ENCODE assay signal across 9 mouse cellular contexts in the genomic region with DNA sequence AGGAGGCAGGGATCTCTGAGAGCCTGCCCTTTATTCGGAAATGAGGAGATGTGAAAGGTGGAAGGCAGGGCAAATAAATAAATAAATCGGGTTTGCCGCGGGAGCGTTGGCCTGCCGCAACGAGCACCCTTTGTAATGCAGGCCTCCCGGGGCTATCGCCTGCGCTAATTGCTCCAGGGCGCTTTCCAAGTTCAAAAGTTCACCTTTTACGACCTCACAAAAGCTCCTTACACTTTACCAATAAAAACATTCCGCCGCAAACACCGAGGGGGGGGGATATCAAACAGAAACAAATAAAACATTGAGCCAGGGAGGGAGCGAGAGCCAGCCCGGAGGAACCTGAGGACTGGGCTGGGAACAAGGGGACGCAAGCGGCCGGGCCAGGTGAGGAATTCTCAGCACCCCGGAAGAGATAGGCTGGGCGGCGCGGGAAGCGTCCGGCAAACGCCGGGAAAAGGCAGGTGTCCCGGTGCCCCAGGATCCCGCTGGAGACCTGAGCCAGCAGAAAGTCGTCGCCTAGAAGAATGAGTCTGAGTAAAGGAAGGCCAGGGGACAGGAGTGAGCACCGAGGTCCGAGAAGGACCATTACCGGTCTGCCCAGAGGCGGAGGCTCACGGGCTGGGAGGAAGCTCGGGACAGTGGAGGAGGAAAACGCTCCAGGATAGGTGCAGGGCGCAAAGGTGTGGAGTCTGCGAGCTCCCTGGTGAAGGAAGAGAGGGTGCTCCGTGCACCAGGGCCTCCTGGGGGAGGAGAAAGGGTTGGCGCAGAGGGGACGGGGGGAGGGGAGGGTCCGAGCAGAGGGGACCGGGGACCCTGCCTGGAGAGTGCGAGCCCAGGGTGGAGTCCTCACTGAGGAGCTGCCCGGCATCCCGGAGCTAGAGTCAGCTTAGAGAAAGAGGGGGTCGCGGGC. TPM values are rescaled to one million over a fixed set of nuclear protein-coding genes. Genes with fewer than 3 reads are reported as not detected.
A peak's percentile ranks its signal among the peaks of the same experiment; 100 is the strongest.
DNase-seq lines count a peak whose midpoint lies in the region; ATAC-seq lines count a peak whose summit lies in the region.
"Had no signal": no experiment of that assay in that cellular context is flagged by ENCODE, and none has a peak within 500 bp of the region (broad histone marks: within the 10 kb centered on the region; RNA-seq: fewer than 3 reads in every experiment).

No protein-coding gene starts in this region.

- under 1% methylated on average over 51 of the region's 51 CpGs for WGBS in embryonic facial prominence, embryonic 10.5 days
- WGBS in hindbrain, embryonic 13.5 days: under 1% methylated on average over 47 of the region's 51 CpGs
- under 1% methylated on average over 45 of the region's 51 CpGs for WGBS in limb, embryonic 15.5 days

- H3K9ac ChIP-seq in hindbrain, embryonic 13.5 days: peak overlapping the region; percentile 86
- peak overlapping the region; percentile 42 for H3K9ac ChIP-seq in limb, embryonic 15.5 days

- H3K4me1 ChIP-seq in embryonic facial prominence, embryonic 10.5 days: peaks cover 30% of the 10 kb centered on the region
- peaks cover 19% of the 10 kb centered on the region for H3K4me1 ChIP-seq in hindbrain, embryonic 13.5 days (replicated peaks)
- peaks cover 15% of the 10 kb centered on the region for H3K4me1 ChIP-seq in limb, embryonic 15.5 days

- peaks cover 3% of the 10 kb centered on the region for H3K27me3 ChIP-seq in embryonic facial prominence, embryonic 10.5 days (replicated peaks; ENCODE audit: low read depth, poor library complexity, severe bottlenecking)
- peaks cover 2% of the 10 kb centered on the region; the same call in 1 of the 2 replicates for H3K27me3 ChIP-seq in hindbrain, embryonic 13.5 days
- H3K27me3 ChIP-seq in limb, embryonic 15.5 days: peaks cover 6% of the 10 kb centered on the region; the same call in 1 of the 2 replicates

- peak; percentile 79 for ATAC-seq in hindbrain, embryonic 13.5 days (ENCODE audit: low FRiP score)
- peak; percentile 40 for ATAC-seq in limb, embryonic 15.5 days (ENCODE audit: insufficient number of reproducible peaks, low FRiP score, low TSS enrichment, low read depth)

- H3K4me3 ChIP-seq in embryonic facial prominence, embryonic 10.5 days: peak overlapping the region; percentile 92
- H3K4me3 ChIP-seq in hindbrain, embryonic 13.5 days: peak overlapping the region; percentile 80
- peak overlapping the region; percentile 77 for H3K4me3 ChIP-seq in limb, embryonic 15.5 days

- DNase-seq in gastrocnemius, postnatal 25 days: peak; percentile 35
- no peak for DNase-seq in gastrocnemius, adult 8-10 months (ENCODE audit: low spot score in 2 of 2)
- peak; percentile 86 for DNase-seq in ES-CJ7 (ENCODE audit: low read depth, low spot score)
- DNase-seq in embryonic facial prominence, embryonic 10.5 days (ENCODE audit: low spot score): peak; percentile 54
- DNase-seq in naive thymus-derived CD4-positive, alpha-beta T cell, adult 2 months (ENCODE audit: low read depth): peak; percentile 36
- no peak for DNase-seq in layer of hippocampus, adult 11-12 months (ENCODE audit: low spot score)

- H3K36me3 ChIP-seq in embryonic facial prominence, embryonic 10.5 days (replicated peaks): no peaks in the 10 kb centered on the region
- no peaks in the 10 kb centered on the region for H3K36me3 ChIP-seq in hindbrain, embryonic 13.5 days
- no peaks in the 10 kb centered on the region for H3K36me3 ChIP-seq in limb, embryonic 15.5 days

- peak overlapping the region; percentile 86 for H3K27ac ChIP-seq in embryonic facial prominence, embryonic 10.5 days (replicated peaks)
- peak overlapping the region; percentile 69 for H3K27ac ChIP-seq in hindbrain, embryonic 13.5 days
- H3K27ac ChIP-seq in limb, embryonic 15.5 days: no peak overlapping the region

- H3K4me2 ChIP-seq in hindbrain, embryonic 13.5 days: peak overlapping the region; percentile 86
- peak overlapping the region; percentile 94 for H3K4me2 ChIP-seq in limb, embryonic 15.5 days

- no peaks in the 10 kb centered on the region for H3K9me3 ChIP-seq in embryonic facial prominence, embryonic 10.5 days
- no peaks in the 10 kb centered on the region for H3K9me3 ChIP-seq in hindbrain, embryonic 13.5 days
- no peaks in the 10 kb centered on the region for H3K9me3 ChIP-seq in limb, embryonic 15.5 days

RNA-seq across cellular contexts. Expression of gene Nr6a1, which starts 2.1 kb away (rescaled TPM):
- total RNA-seq in gastrocnemius, postnatal 25 days (2021): 1 to 10 TPM; 3.0 to 3.7 TPM
- 1 to 10 TPM; 4.5 to 7.1 (median 5.3) TPM for total RNA-seq in gastrocnemius, adult 8-10 months (2022)
- 4.9 and 8.5 TPM in 2 replicates for polyA plus RNA-seq in embryonic facial prominence, embryonic 10.5 days (2016; fragmentation: Nextera tagmentation; extraction: Ambion mirVana)
- polyA plus RNA-seq in hindbrain, embryonic 13.5 days (2015; fragmentation: Nextera tagmentation; extraction: Ambion mirVana): 2.4 and 3.1 TPM in 2 replicates
- 0.92 and 1.1 TPM in 2 replicates for polyA plus RNA-seq in limb, embryonic 15.5 days (2015; fragmentation: Nextera tagmentation; extraction: Ambion mirVana)

RNA-seq across cellular contexts. Expression of gene Olfml2a, which starts 6.4 kb away (rescaled TPM):
- total RNA-seq in gastrocnemius, postnatal 25 days (2021): 1 to 10 TPM; 6.3 to 7.5 TPM
- total RNA-seq in gastrocnemius, adult 8-10 months (2022): 1 to 10 TPM; 3.1 to 4.6 (median 3.3) TPM
- polyA plus RNA-seq in embryonic facial prominence, embryonic 10.5 days (2016; fragmentation: Nextera tagmentation; extraction: Ambion mirVana): 1.3 and 1.9 TPM in 2 replicates
- 5.0 and 5.4 TPM in 2 replicates for polyA plus RNA-seq in hindbrain, embryonic 13.5 days (2015; fragmentation: Nextera tagmentation; extraction: Ambion mirVana)
- 8.5 and 10.6 TPM in 2 replicates for polyA plus RNA-seq in limb, embryonic 15.5 days (2015; fragmentation: Nextera tagmentation; extraction: Ambion mirVana)
- total RNA-seq: neutrophil, adult 5-6 weeks had no signal

Comparison
In these comparisons a context has a peak if more than half of its experiments do, and no peak if none do; other contexts are left out.
1. DNase-seq: peak in gastrocnemius, postnatal 25 days (single experiment), ES-CJ7 (single experiment), embryonic facial prominence, embryonic 10.5 days (single experiment) and naive thymus-derived CD4-positive, alpha-beta T cell, adult 2 months (single experiment); none in gastrocnemius, adult 8-10 months (0 of 2) and layer of hippocampus, adult 11-12 months (single experiment).
2. Peak in every context shown above with its lines, with median percentiles within 50 percentile points of each other: H3K4me3 ChIP-seq.